Mouse (Mus musculus): Measurements from ENCODE around the gene Dbn1.

DNA sequence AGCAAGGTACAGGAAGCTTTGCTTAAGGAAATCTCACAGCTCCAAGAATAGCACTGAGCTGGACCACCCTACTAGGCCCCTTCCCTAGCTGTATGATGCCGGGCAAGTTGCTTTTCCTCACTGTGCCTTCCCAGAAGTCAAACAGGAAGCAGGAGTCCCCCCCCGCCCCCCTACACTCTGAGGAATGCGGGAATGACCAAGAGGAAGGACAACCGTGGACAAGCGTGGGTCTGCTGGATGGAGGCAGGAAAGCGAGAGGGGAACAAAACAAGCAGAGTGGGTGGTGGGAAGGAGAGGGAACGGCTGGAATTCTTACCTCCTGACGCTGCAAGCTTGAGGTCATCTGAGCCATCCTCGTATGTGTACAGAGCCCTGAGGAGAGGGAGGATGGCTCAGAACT, 4.8 kb downstream of the Dbn1 start:
- TF ChIP-seq EP300 (IDR thresholded peaks at IDR 0.05; ENCODE audit: low read length), result no peak
- no peak for TF ChIP-seq ZC3H11A (IDR thresholded peaks at IDR 0.05; ENCODE audit: low read depth, low read length)
- no peak for TF ChIP-seq CTCF (conservative IDR thresholded peaks at IDR 0.05 in 1 of 2, IDR thresholded peaks at IDR 0.05 in 1 of 2; ENCODE audit: low read depth in 2 of 2, low read length in 2 of 2)
- TF ChIP-seq ELF1 (IDR thresholded peaks at IDR 0.05; ENCODE audit: low read depth, low read length), result no peak
- TF ChIP-seq ZKSCAN1 (IDR thresholded peaks at IDR 0.05; ENCODE audit: borderline replicate concordance, low read depth, low read length), result no peak
- TF ChIP-seq RCOR1 (conservative IDR thresholded peaks at IDR 0.05; ENCODE audit: low read depth, low read length), result no peak
